Mouse (Mus musculus) layer of hippocampus, adult 2 months (tissue): ENCODE measurements at regions not wholly inside any gene's neighbourhood (a gene's known extent, or its start where the extent isn't known, plus 50 kb on each side); places are given as distances from the start of the nearest gene placed in this dataset.
"Not testable (repeated sequence)": the region's sequence is repeated elsewhere in the genome, so short reads cannot be mapped to it uniquely, and the experiment has no call there.

Experiments
- DNase-seq, 2 experiments: peaks; one replicate each; pipeline ENCODE4 v3.0.0; 2022; ENCODE audit warnings: low spot score in 2 of 2
- H3K27ac ChIP-seq: fragments of 200-600 bp; 2 replicates; pipeline ENCODE4 v1.8.1; 2022
- H3K4me3 ChIP-seq: fragments of 200-600 bp; 2 replicates; pipeline ENCODE4 v1.8.1; 2022; ENCODE audit warnings: mild to moderate bottlenecking
- CTCF ChIP-seq: fragments of 200-600 bp; conservative IDR thresholded peaks from 2 replicates; pipeline ENCODE4 v1.8.1; 2022; ENCODE audit warnings: antibody characterized with exemption, mild to moderate bottlenecking, moderate library complexity

- TF ChIP-seq CTCF, result peak; percentile 10; the same call in 1 of the 2 replicates
- Histone ChIP-seq H3K4me3 (no peak overlapping the region), H3K27ac (no peak overlapping the region)
- no peak for DNase-seq
Observed at GRCm38 (mm10) chr8:19588715-19589114, 93.8 kb downstream of the Defb7 start.

- H3K27ac ChIP-seq, DNase-seq, H3K4me3 ChIP-seq: not testable (repeated sequence)
Observed at GRCm38 (mm10) chr8:19601542-19601941, 106.6 kb downstream of the Defb7 start.

- Histone ChIP-seq H3K27ac (no peak overlapping the region), H3K4me3 (no peak overlapping the region)
- TF ChIP-seq CTCF, result no peak
- DNase-seq, result no peak
Observed at GRCm38 (mm10) chr8:19606586-19606985, 111.7 kb downstream of the Defb7 start.

GRCm38 (mm10) chr8:19627514-19627913 is 101.9 kb upstream of the 4930467E23Rik start:
- H3K27ac ChIP-seq, result no peak overlapping the region
- DNase-seq, result no peak
- no peak for TF ChIP-seq CTCF

GRCm38 (mm10) chr8:19648591-19648990 is 80.8 kb upstream of the 4930467E23Rik start:
- not testable (repeated sequence) for H3K4me3 ChIP-seq, DNase-seq, H3K27ac ChIP-seq

More at GRCm38 (mm10) chr8:19627514-19627913, 101.9 kb upstream of the 4930467E23Rik start:
- H3K4me3 ChIP-seq, result no peak overlapping the region
